Mouse (Mus musculus) kidney, adult 2 months (tissue): ENCODE measurements around the gene Med12l.

ENCODE experiments used
- CTCF ChIP-seq: fragments of 200-500 bp; conservative IDR thresholded peaks from 2 replicates; pipeline ENCODE4 v1.5.1; 2011; ENCODE audit warnings: low read depth, mild to moderate bottlenecking, control low read depth, low read length, moderate library complexity, mixed read lengths; ENCODE audit not compliant: insufficient read depth, insufficient read length
- POLR2A ChIP-seq: fragments of 200-500 bp; IDR thresholded peaks from one replicate; pipeline ENCODE4 v1.6.1; 2011; ENCODE audit warnings: low read depth, low read length, control low read depth

GRCm38 (mm10) chr3:59263417-59263816 is 257.8 kb downstream of the Med12l start:
- no peak for TF ChIP-seq POLR2A
- no peak for TF ChIP-seq CTCF
